Mouse (Mus musculus): ENCODE measurements at regions not wholly inside any gene's neighbourhood (a gene's known extent, or its start where the extent isn't known, plus 50 kb on each side); places are given as distances from the start of the nearest gene placed in this dataset.

DNA sequence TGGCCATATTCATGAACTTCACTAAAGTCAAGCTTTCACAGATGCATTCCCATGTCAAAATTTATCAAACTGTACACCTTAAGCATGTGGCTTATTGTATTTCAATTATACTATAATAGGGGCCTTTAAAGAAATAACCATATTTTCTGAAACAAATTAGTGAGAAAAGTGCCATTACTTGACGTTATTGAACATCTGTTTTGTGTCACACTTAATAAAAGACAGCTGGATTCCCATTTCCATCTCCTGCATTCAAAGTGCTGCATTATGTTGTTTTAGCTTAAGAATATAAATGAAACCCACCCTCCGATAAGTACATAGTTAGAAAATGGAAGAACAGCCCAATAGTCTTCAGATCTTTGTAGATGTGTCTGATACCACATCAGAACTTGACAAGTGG, 150.2 kb downstream of the Usp46 start:
- no peak for TF ChIP-seq POLR2A (IDR thresholded peaks at IDR 0.05; ENCODE audit: insufficient read depth, low read depth, low read length)
- no peak for TF ChIP-seq CTCF (IDR thresholded peaks at IDR 0.05; ENCODE audit: insufficient read depth, low read depth, low read length)
- H3K27ac ChIP-seq (ENCODE audit: insufficient read depth, low read depth, low read length): no peak overlapping the region
- no peaks in the 10 kb centered on the region for H3K4me1 ChIP-seq (ENCODE audit: control insufficient read depth, insufficient read depth, low read length)
- WGBS: 80% methylated on average over 2 of the region's 2 CpGs
- no peak overlapping the region for H3K4me3 ChIP-seq (ENCODE audit: insufficient read depth, low read depth, low read length)

DNA sequence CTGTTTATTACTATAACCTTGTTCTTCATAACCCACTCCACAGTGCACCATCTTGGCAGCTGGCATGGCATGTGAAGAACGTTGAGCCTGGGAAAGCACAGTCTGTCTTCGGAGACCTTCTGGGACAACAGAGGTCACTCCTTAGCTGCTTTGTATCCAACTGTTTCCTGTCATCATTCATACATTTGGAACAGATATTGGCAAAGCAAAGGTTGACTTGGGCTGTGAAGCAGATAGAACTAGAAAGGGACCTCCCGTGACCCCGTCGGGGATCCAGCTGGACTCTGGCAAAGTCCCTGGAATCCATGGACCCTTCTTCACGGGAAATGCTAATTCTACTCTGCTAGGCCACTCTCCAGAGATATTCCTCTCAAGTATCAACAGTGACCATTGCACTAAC, 148.3 kb downstream of the Usp46 start:
- no peak overlapping the region for H3K4me3 ChIP-seq (ENCODE audit: insufficient read depth, low read depth, low read length)
- TF ChIP-seq POLR2A (IDR thresholded peaks at IDR 0.05; ENCODE audit: insufficient read depth, low read depth, low read length) (no peak), CTCF (IDR thresholded peaks at IDR 0.05; ENCODE audit: insufficient read depth, low read depth, low read length) (no peak)
- WGBS: 88% methylated on average over 6 of the region's 6 CpGs

DNA sequence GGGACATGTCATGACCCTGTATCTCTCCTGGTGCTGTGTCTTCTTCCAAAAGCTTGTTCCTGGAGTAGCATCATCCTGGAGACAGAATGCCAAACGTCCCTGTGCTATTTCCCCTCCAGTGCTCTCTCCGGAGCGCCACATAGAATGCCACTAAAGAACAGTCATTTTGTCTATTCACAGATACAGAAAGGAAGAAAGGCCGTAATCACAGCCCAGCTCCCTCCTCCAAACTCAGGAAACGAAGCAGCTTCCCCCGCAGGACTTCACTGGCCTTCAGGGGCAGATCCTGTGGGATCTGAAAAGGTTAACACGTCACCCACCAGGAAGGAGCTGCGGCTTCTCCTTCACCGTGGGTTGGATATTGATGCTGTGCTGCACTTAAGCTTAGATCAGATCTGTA, 140.7 kb downstream of the Usp46 start:
- Histone ChIP-seq H3K4me3 (ENCODE audit: insufficient read depth, low read depth, low read length) (no peak overlapping the region), H3K27ac (ENCODE audit: insufficient read depth, low read depth, low read length) (peak overlapping the region; percentile 95), H3K4me1 (ENCODE audit: control insufficient read depth, insufficient read depth, low read length) (peaks cover 19% of the 10 kb centered on the region)
- TF ChIP-seq POLR2A (IDR thresholded peaks at IDR 0.05; ENCODE audit: insufficient read depth, low read depth, low read length) (no peak), CTCF (IDR thresholded peaks at IDR 0.05; ENCODE audit: insufficient read depth, low read depth, low read length) (no peak)
- WGBS: 26% methylated on average over 9 of the region's 9 CpGs

More for the DNA sequence above, 148.3 kb downstream of the Usp46 start:
- H3K4me1 ChIP-seq (ENCODE audit: control insufficient read depth, insufficient read depth, low read length): no peaks in the 10 kb centered on the region
- H3K27ac ChIP-seq (ENCODE audit: insufficient read depth, low read depth, low read length): no peak overlapping the region

DNA sequence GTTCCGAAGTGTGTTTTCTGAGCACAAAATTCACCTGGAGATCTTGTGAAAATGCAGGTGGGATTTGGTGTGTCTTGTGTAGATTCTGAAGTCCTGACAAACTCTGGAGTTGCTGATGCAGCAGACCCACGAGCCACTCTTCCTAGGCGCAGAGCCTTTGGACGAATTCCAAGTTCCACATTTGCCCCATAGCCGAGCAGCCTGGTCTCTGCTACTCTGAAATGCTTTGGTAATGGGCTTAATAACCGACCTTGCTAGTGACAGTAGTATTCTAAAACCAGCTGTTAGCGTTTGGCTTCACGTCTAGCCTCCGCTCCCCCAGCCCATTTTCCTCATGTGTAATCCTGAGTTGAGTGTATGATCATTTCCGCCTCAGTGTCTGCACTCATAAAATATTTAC, 139.5 kb downstream of the Usp46 start:
- peak overlapping the region; percentile 95 for H3K27ac ChIP-seq (ENCODE audit: insufficient read depth, low read depth, low read length)
- 56% methylated on average over 10 of the region's 10 CpGs for WGBS
- H3K4me1 ChIP-seq (ENCODE audit: control insufficient read depth, insufficient read depth, low read length): peaks cover 19% of the 10 kb centered on the region
- TF ChIP-seq CTCF (IDR thresholded peaks at IDR 0.05; ENCODE audit: insufficient read depth, low read depth, low read length) (no peak), POLR2A (IDR thresholded peaks at IDR 0.05; ENCODE audit: insufficient read depth, low read depth, low read length) (no peak)
- no peak overlapping the region for H3K4me3 ChIP-seq (ENCODE audit: insufficient read depth, low read depth, low read length)

DNA sequence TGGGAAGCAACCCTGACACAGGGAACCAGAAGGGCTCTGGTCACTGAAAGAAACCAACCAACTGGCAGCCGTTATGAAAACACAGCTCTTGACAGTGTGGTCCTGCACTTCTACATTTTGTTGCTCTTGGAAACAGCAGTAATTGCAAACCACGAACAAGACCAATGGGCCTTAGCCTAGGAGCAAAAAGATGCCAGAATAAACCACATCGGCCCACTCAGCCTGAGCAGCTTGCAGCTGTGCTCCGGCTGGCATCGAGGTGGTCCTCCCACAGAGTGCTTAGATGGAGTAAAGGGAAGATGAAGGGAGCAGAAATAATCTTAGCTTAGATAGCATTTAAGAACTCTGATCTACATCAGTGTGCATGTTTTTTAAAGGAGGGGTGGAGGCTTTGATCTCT, 138.0 kb downstream of the Usp46 start:
- TF ChIP-seq POLR2A (IDR thresholded peaks at IDR 0.05; ENCODE audit: insufficient read depth, low read depth, low read length): no peak
- TF ChIP-seq CTCF (IDR thresholded peaks at IDR 0.05; ENCODE audit: insufficient read depth, low read depth, low read length): no peak
- H3K4me1 ChIP-seq (ENCODE audit: control insufficient read depth, insufficient read depth, low read length): peaks cover 19% of the 10 kb centered on the region
- 18% methylated on average over 5 of the region's 5 CpGs for WGBS
- no peak overlapping the region for H3K4me3 ChIP-seq (ENCODE audit: insufficient read depth, low read depth, low read length)
- peak overlapping the region; percentile 95 for H3K27ac ChIP-seq (ENCODE audit: insufficient read depth, low read depth, low read length)

DNA sequence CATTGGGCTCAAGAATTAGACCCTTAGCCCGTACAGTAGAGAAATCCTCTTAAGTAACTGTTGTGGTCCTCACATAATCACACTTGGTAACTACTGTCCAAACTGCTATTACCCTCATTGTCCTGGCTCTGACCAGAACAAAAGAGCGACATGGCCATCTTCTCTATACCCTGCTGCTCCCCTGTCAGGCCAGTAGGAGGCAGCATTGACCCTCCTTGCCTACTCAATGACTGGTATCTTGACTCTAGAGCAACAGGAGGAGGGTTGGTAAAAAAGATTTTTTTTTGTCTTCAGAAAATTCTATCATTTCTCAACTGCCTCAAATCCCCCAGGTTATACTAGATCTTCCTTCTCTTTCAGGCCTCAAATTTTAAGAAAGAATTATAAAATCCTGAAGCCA, 130.4 kb downstream of the Usp46 start:
- no peak overlapping the region for H3K27ac ChIP-seq (ENCODE audit: insufficient read depth, low read depth, low read length)
- H3K4me1 ChIP-seq (ENCODE audit: control insufficient read depth, insufficient read depth, low read length): peaks cover 6% of the 10 kb centered on the region
- TF ChIP-seq CTCF (IDR thresholded peaks at IDR 0.05; ENCODE audit: insufficient read depth, low read depth, low read length) (no peak), POLR2A (IDR thresholded peaks at IDR 0.05; ENCODE audit: insufficient read depth, low read depth, low read length) (no peak)
- no peak overlapping the region for H3K4me3 ChIP-seq (ENCODE audit: insufficient read depth, low read depth, low read length)
- 78% methylated on average over 2 of the region's 2 CpGs for WGBS

DNA sequence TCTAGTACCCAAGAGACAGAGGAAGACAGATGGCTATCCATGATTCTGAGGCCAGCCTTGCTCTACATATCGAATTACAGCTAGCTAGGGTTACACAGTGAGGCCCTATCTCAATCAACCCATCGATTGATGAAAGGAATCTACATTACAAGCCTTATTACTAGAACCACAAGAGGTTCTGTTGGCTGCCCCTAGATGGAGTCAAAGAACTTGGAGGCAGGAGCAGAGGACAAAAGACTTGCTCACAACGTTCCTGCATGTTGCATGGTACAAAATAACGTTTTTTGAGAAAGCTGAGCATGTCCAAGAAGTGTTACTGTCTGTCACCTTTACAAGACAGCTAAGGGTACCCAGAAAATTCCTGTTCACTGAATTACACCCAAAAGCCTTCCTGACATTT, 129.8 kb downstream of the Usp46 start:
- Histone ChIP-seq H3K27ac (ENCODE audit: insufficient read depth, low read depth, low read length) (no peak overlapping the region), H3K4me3 (ENCODE audit: insufficient read depth, low read depth, low read length) (no peak overlapping the region), H3K4me1 (ENCODE audit: control insufficient read depth, insufficient read depth, low read length) (peaks cover 6% of the 10 kb centered on the region)
- 43% methylated on average over 4 of the region's 4 CpGs for WGBS
- no peak for TF ChIP-seq CTCF (IDR thresholded peaks at IDR 0.05; ENCODE audit: insufficient read depth, low read depth, low read length)
- no peak for TF ChIP-seq POLR2A (IDR thresholded peaks at IDR 0.05; ENCODE audit: insufficient read depth, low read depth, low read length)

DNA sequence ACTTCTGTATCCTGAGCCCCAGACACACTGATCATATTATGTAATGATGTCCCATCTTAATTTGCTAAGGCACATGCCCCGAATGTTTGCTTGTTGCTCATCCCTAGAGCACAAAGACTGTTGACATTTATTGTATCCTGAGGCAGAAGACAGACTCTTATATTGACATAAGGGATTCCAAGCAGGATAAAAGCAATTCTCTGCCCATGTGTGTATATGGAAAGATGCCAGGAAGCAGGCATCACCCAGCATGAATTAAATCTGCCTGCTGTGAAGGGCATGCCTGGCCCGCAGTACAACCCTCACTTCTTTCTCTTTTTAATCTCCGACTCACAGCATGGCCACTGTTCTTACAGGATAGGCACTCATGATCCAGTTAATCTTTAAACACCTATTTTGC, 125.3 kb downstream of the Usp46 start:
- 49% methylated on average over 3 of the region's 3 CpGs for WGBS
- Histone ChIP-seq H3K4me3 (ENCODE audit: insufficient read depth, low read depth, low read length) (no peak overlapping the region), H3K4me1 (ENCODE audit: control insufficient read depth, insufficient read depth, low read length) (peaks cover 6% of the 10 kb centered on the region), H3K27ac (ENCODE audit: insufficient read depth, low read depth, low read length) (no peak overlapping the region)
- no peak for TF ChIP-seq POLR2A (IDR thresholded peaks at IDR 0.05; ENCODE audit: insufficient read depth, low read depth, low read length)

DNA sequence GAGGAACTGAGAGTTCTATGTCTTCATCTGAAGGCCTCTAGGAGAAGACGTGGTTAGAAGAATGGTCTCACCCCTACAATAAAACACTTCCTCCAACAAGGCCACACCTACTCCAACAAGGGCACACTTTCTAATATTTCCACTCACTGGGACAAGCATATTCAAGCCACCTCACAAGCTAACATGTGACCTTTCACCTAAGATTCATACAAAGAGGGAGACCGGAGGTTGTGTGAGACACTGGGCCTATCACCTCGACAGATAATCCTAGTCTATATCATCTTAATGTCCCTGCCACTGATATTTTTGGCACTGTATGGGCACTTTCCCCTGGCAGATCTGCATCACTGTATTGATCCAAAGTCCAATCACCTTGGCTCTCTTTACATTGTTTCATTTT, 122.6 kb downstream of the Usp46 start:
- WGBS: 94% methylated on average over 3 of the region's 3 CpGs
- Histone ChIP-seq H3K4me1 (ENCODE audit: control insufficient read depth, insufficient read depth, low read length) (peaks cover 4% of the 10 kb centered on the region), H3K27ac (ENCODE audit: insufficient read depth, low read depth, low read length) (no peak overlapping the region), H3K4me3 (ENCODE audit: insufficient read depth, low read depth, low read length) (no peak overlapping the region)
- TF ChIP-seq POLR2A (IDR thresholded peaks at IDR 0.05; ENCODE audit: insufficient read depth, low read depth, low read length) (no peak), CTCF (IDR thresholded peaks at IDR 0.05; ENCODE audit: insufficient read depth, low read depth, low read length) (no peak)

DNA sequence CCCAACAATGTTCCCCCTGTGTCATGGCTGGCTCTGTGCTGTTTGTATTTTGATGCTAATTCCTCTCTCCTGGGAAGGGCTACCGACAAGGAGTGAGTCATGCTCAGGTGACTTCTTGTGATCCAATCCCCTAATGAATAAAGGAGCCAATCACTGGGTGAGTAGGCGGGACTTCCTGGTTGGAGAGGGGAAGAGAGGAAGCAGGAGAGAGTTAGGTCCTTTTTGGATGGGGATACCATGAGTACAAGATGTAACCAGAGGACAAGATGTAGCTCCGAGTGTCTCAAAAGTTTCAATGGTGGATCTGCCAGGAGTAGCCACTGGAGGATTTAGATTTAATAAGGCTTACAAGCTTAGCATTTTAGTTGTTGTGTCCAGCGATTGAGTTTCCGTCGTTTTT, 122.1 kb downstream of the Usp46 start:
- WGBS: 86% methylated on average over 6 of the region's 6 CpGs
- no peak for TF ChIP-seq CTCF (IDR thresholded peaks at IDR 0.05; ENCODE audit: insufficient read depth, low read depth, low read length)
- no peak for TF ChIP-seq POLR2A (IDR thresholded peaks at IDR 0.05; ENCODE audit: insufficient read depth, low read depth, low read length)
- Histone ChIP-seq H3K4me3 (ENCODE audit: insufficient read depth, low read depth, low read length) (no peak overlapping the region), H3K27ac (ENCODE audit: insufficient read depth, low read depth, low read length) (no peak overlapping the region), H3K4me1 (ENCODE audit: control insufficient read depth, insufficient read depth, low read length) (peaks cover 4% of the 10 kb centered on the region; the same call in 1 of the 2 replicates)

All from olfactory bulb, adult 2 months (tissue).